In the genomic region with DNA sequence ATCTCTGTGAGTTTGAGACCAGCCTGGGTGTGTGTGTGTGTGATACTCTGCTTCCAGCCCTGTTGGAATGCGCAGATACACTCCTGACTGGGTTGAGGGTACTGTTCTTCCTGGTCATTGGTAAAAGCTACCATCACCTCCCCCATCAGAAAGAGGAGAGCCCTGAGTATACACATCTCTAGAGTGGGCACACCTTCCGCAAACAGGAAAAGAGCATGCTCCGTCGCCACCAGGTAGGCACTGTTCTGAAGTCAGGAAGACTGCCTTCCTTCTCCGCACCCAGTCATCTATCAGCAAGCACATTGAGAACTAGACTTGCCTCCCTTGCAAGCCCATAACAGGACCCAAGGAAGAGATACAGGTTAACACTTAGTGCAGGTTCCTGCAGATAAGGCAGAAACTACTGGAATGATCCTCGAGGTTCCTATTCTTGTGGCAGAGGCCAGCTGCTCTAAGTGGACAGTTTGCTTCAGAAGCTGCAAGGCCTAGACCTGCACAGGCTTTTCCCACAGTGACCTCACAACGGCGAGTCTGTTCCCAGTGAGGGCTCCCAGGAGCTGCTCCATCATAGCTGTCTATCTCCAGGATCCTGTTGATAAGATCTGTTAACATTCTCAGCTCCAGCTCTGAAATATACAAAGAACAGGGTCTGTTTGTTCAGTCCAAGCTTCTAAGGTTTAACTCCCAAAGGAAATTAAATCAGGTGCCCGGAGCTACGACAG, we compare ENCODE assay signal across 10 mouse cellular contexts. TPM values are rescaled to one million over a fixed set of nuclear protein-coding genes. Genes with fewer than 3 reads are reported as not detected.
DNase-seq lines count a peak whose midpoint lies in the region; ATAC-seq and TF ChIP-seq lines count a peak whose summit lies in the region.
"Had no signal": no experiment of that assay in that cellular context is flagged by ENCODE, and none has a peak within 500 bp of the region (broad histone marks: within the 10 kb centered on the region; RNA-seq: fewer than 3 reads in every experiment).

No protein-coding gene starts in this region.

- ATAC-seq in kidney, embryonic 16.5 days (ENCODE audit: low FRiP score, low TSS enrichment) = no peak
- no peak for ATAC-seq in embryonic facial prominence, embryonic 11.5 days (replicated peaks; ENCODE audit: insufficient number of reproducible peaks, low FRiP score, low TSS enrichment, low read depth)
- no peak for ATAC-seq in hindbrain, embryonic 15.5 days (ENCODE audit: low FRiP score, low read depth)
- ATAC-seq in midbrain, embryonic 14.5 days (ENCODE audit: low FRiP score, low TSS enrichment) = no peak

- no peak for TF ChIP-seq CTCF in left cerebral cortex, adult 2 months (IDR thresholded peaks at IDR 0.05)

- no peak overlapping the region for H3K4me2 ChIP-seq in kidney, embryonic 16.5 days (replicated peaks; ENCODE audit: low read depth, low read length)
- no peak overlapping the region for H3K4me2 ChIP-seq in embryonic facial prominence, embryonic 11.5 days (ENCODE audit: low read depth, low read length)
- no peak overlapping the region for H3K4me2 ChIP-seq in hindbrain, embryonic 15.5 days
- H3K4me2 ChIP-seq in midbrain, embryonic 14.5 days (ENCODE audit: low read length) = no peak overlapping the region

- peaks cover 78% of the 10 kb centered on the region for H3K4me1 ChIP-seq in kidney, embryonic 16.5 days (ENCODE audit: insufficient read depth, low read length)
- H3K4me1 ChIP-seq in embryonic facial prominence, embryonic 11.5 days (ENCODE audit: control insufficient read depth, insufficient read depth, low read length) = peaks cover 10% of the 10 kb centered on the region; the same call in 1 of the 2 replicates
- peaks cover 56% of the 10 kb centered on the region for H3K4me1 ChIP-seq in hindbrain, embryonic 15.5 days (replicated peaks)
- peaks cover 21% of the 10 kb centered on the region for H3K4me1 ChIP-seq in midbrain, embryonic 14.5 days (ENCODE audit: control insufficient read depth, insufficient read depth, low read length)

- intact Hi-C loops in left cerebral cortex, adult 2 months (cut with DNase I) = no loop called here

- H3K9ac ChIP-seq in kidney, embryonic 16.5 days (replicated peaks; ENCODE audit: low read length) = no peak overlapping the region
- no peak overlapping the region; the same call in 1 of the 2 replicates for H3K9ac ChIP-seq in embryonic facial prominence, embryonic 11.5 days (replicated peaks; ENCODE audit: low read length)
- H3K9ac ChIP-seq in hindbrain, embryonic 15.5 days = no peak overlapping the region
- H3K9ac ChIP-seq in midbrain, embryonic 14.5 days (replicated peaks; ENCODE audit: low read length) = no peak overlapping the region

- peaks cover 15% of the 10 kb centered on the region for H3K36me3 ChIP-seq in kidney, embryonic 16.5 days (ENCODE audit: insufficient read depth, low read length)
- no peaks in the 10 kb centered on the region for H3K36me3 ChIP-seq in embryonic facial prominence, embryonic 11.5 days (replicated peaks; ENCODE audit: control insufficient read depth, insufficient read depth, low read depth, low read length)
- 0 out of 2 replicates have a peak, but pooled peaks cover 2% of the 10 kb centered on the region for H3K36me3 ChIP-seq in hindbrain, embryonic 15.5 days
- peaks cover 33% of the 10 kb centered on the region for H3K36me3 ChIP-seq in midbrain, embryonic 14.5 days (ENCODE audit: control insufficient read depth, insufficient read depth, low read length)

- no peak for DNase-seq in kidney, adult 11 months
- DNase-seq in embryonic facial prominence, embryonic 11.5 days (ENCODE audit: low spot score) = peak; percentile 50
- DNase-seq in midbrain, embryonic 14.5 days = peak; percentile 35
- no peak for DNase-seq in layer of hippocampus, postnatal 14 days (ENCODE audit: low spot score in 2 of 2)
- no peak for DNase-seq in left cerebral cortex, adult 2 months (ENCODE audit: extremely low spot score in 1 of 2, low spot score in 2 of 2)
- DNase-seq in spleen, postnatal 4 days (ENCODE audit: low spot score in 2 of 2) = no peak
- DNase-seq: cerebellum, postnatal 36 days; kidney, adult 9 months had no signal

- peak overlapping the region; percentile 31; the same call in 1 of the 2 replicates for H3K27ac ChIP-seq in kidney, embryonic 16.5 days (ENCODE audit: low read length)
- H3K27ac ChIP-seq in embryonic facial prominence, embryonic 11.5 days (replicated peaks; ENCODE audit: low read depth, low read length) = no peak overlapping the region; the same call in 1 of the 2 replicates
- peak overlapping the region; percentile 65 for H3K27ac ChIP-seq in hindbrain, embryonic 15.5 days (replicated peaks)
- peak overlapping the region; percentile 71 for H3K27ac ChIP-seq in midbrain, embryonic 14.5 days (replicated peaks; ENCODE audit: low read depth, low read length)
- no peak overlapping the region for H3K27ac ChIP-seq in left cerebral cortex, adult 2 months

- no peaks in the 10 kb centered on the region for H3K27me3 ChIP-seq in kidney, embryonic 16.5 days (ENCODE audit: insufficient read depth, low read length)
- H3K27me3 ChIP-seq in embryonic facial prominence, embryonic 11.5 days (ENCODE audit: control insufficient read depth, insufficient read depth, low read length) = no peaks in the 10 kb centered on the region
- no peaks in the 10 kb centered on the region for H3K27me3 ChIP-seq in hindbrain, embryonic 15.5 days
- H3K27me3 ChIP-seq in midbrain, embryonic 14.5 days (ENCODE audit: control insufficient read depth, insufficient read depth, low read length) = no peaks in the 10 kb centered on the region

- no peak overlapping the region for H3K4me3 ChIP-seq in kidney, embryonic 16.5 days (ENCODE audit: low read length)
- no peak overlapping the region for H3K4me3 ChIP-seq in embryonic facial prominence, embryonic 11.5 days (ENCODE audit: low read depth, low read length)
- H3K4me3 ChIP-seq in hindbrain, embryonic 15.5 days = no peak overlapping the region
- H3K4me3 ChIP-seq in midbrain, embryonic 14.5 days (replicated peaks; ENCODE audit: low read depth, low read length) = no peak overlapping the region
- H3K4me3 ChIP-seq in left cerebral cortex, adult 2 months = no peak overlapping the region

- WGBS in kidney, embryonic 16.5 days = 66% methylated on average over 10 of the region's 10 CpGs
- 70% methylated on average over 10 of the region's 10 CpGs for whole genome bisulfite sequencing in embryonic facial prominence, embryonic 11.5 days
- 69% methylated on average over 10 of the region's 10 CpGs for whole genome bisulfite sequencing in hindbrain, embryonic 15.5 days
- WGBS in midbrain, embryonic 14.5 days = 64% methylated on average over 10 of the region's 10 CpGs

- no peaks in the 10 kb centered on the region for H3K9me3 ChIP-seq in kidney, embryonic 16.5 days (ENCODE audit: low read length)
- H3K9me3 ChIP-seq in embryonic facial prominence, embryonic 11.5 days (replicated peaks; ENCODE audit: control insufficient read depth, low read length) = no peaks in the 10 kb centered on the region
- no peaks in the 10 kb centered on the region for H3K9me3 ChIP-seq in hindbrain, embryonic 15.5 days
- no peaks in the 10 kb centered on the region for H3K9me3 ChIP-seq in midbrain, embryonic 14.5 days (ENCODE audit: control insufficient read depth, low read length)

RNA-seq across cellular contexts. Expression of a gene that starts 20.7 kb away (rescaled TPM):
- polyA plus RNA-seq in kidney, embryonic 16.5 days (2015; fragmentation: Nextera tagmentation; extraction: Ambion mirVana) = 22.2 and 26.0 TPM in 2 replicates
- 17.8 and 18.6 TPM in 2 replicates for polyA plus RNA-seq in embryonic facial prominence, embryonic 11.5 days (2014; fragmentation: Nextera tagmentation; extraction: Ambion mirVana)
- 27.8 and 31.9 TPM in 2 replicates for polyA plus RNA-seq in hindbrain, embryonic 15.5 days (2015; fragmentation: Nextera tagmentation; extraction: Ambion mirVana)
- polyA plus RNA-seq in midbrain, embryonic 14.5 days (2014; fragmentation: Nextera tagmentation; extraction: Ambion mirVana) = 36.5 and 38.5 TPM in 2 replicates
- 100 to 1,000 TPM in 1 of 2 experiments, 10 to 100 TPM in 1; 98.9 to 110 TPM for total RNA-seq in layer of hippocampus, postnatal 14 days (2021)
- 100 to 1,000 TPM; 114 to 121 TPM for total RNA-seq in left cerebral cortex, adult 2 months (2021)

Comparison
In these comparisons a context has a peak if more than half of its experiments do, and no peak if none do; other contexts are left out.
1. H3K27ac ChIP-seq: peak in kidney, embryonic 16.5 days (single experiment), hindbrain, embryonic 15.5 days (single experiment) and midbrain, embryonic 14.5 days (single experiment); none in embryonic facial prominence, embryonic 11.5 days (single experiment) and left cerebral cortex, adult 2 months (single experiment).
2. DNase-seq: peak in embryonic facial prominence, embryonic 11.5 days (single experiment) and midbrain, embryonic 14.5 days (single experiment); none in kidney, adult 11 months (single experiment), layer of hippocampus, postnatal 14 days (0 of 2), left cerebral cortex, adult 2 months (0 of 2) and spleen, postnatal 4 days (0 of 2).